Mouse (Mus musculus) midbrain, embryonic 11.5 days (tissue): ENCODE results near the gene Sypl. TPM values are rescaled to one million over a fixed set of nuclear protein-coding genes. Genes with fewer than 3 reads are reported as not detected.
A peak's percentile ranks its signal among the peaks of the same experiment; 100 is the strongest.
"Not testable (repeated sequence)": the region's sequence is repeated elsewhere in the genome, so short reads cannot be mapped to it uniquely, and the experiment has no call there.

Experiments used
- ATAC-seq: fragments of 200-750 bp; cut with Nextera tagmentation; 2 replicates; pipeline ENCODE4 v1.8.0; 2017; ENCODE audit warnings: moderate TSS enrichment, moderate library complexity; ENCODE audit not compliant: low FRiP score
- DNase-seq: peaks from one replicate; pipeline ENCODE4 v3.0.0; 2015; ENCODE audit warnings: low spot score; ENCODE audit errors: missing footprints
- H3K27ac ChIP-seq: fragments of 300-500 bp; sonication (generic); 2 replicates; pipeline ENCODE4 v1.5.1; 2014; ENCODE audit warnings: low read depth, low read length
- H3K27me3 ChIP-seq: fragments of 300-500 bp; sonication (generic); 2 replicates; pipeline ENCODE4 v1.6.1; 2014; ENCODE audit warnings: mild to moderate bottlenecking, low read length, moderate library complexity, mixed read lengths; ENCODE audit not compliant: control insufficient read depth, insufficient read depth
- H3K36me3 ChIP-seq: fragments of 300-500 bp; sonication (generic); 2 replicates; pipeline ENCODE4 v1.6.1; 2014; ENCODE audit warnings: mild to moderate bottlenecking, low read length, moderate library complexity, mixed read lengths; ENCODE audit not compliant: control insufficient read depth, insufficient read depth
- H3K4me1 ChIP-seq: fragments of 300-500 bp; sonication (generic); 2 replicates; pipeline ENCODE4 v1.6.1; 2014; ENCODE audit warnings: low read length; ENCODE audit not compliant: control insufficient read depth, insufficient read depth
- H3K4me2 ChIP-seq: fragments of 300-500 bp; sonication (generic); 2 replicates; pipeline ENCODE4 v1.6.1; 2014; ENCODE audit warnings: mild to moderate bottlenecking, moderate library complexity
- H3K4me3 ChIP-seq: fragments of 300-500 bp; sonication (generic); 2 replicates; pipeline ENCODE4 v1.5.1; 2014; ENCODE audit warnings: low read depth, low read length
- H3K9ac ChIP-seq: fragments of 300-500 bp; sonication (generic); 2 replicates; pipeline ENCODE4 v1.6.1; 2014; ENCODE audit warnings: low read length
- H3K9me3 ChIP-seq: fragments of 300-500 bp; sonication (generic); 2 replicates; pipeline ENCODE4 v1.6.1; 2016; ENCODE audit warnings: low read length; ENCODE audit not compliant: control insufficient read depth
- WGBS: fragments of 180-500 bp; shearing (Covaris S2); extraction: QIAGEN DNeasy Blood & Tissue Kit; methylation state at CpG from one replicate; pipeline ENCODE4 v1.1.7; 2014; 5-methylcytosine and 5-hydroxymethylcytosine counted together
- polyA plus RNA-seq: library from polyadenylated mRNA; unstranded; fragments of >200 nt; fragmentation: Nextera tagmentation; extraction: Ambion mirVana; gene quantifications from 2 replicates; pipeline ENCODE4 v1.2.1, GENCODE M21; 2014

The Sypl gene
- polyA plus RNA-seq, 1 experiment from 2014 or later = 45.3 TPM

DNA sequence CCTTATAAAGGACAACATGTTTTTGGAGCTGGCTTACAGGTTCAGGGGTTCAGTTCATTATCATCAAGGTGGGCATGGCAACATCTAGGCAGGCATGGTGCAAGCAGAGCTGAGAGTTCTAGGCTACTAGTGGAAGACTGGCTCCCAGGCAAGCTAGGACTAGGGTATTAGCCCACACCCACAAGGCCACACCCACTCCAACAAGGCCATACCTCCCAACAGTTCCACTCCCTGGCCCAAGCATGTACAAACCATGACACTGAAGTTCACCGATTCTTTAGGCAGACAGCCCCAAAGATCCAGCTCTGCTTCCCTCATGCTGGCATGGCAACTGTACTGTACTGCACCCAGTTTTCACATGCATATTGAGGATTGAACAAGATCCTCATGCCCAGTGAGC, 29.4 kb downstream of the Sypl start:
- DNase-seq (no peak), ATAC-seq (no peak)
- no peaks in the 10 kb centered on the region for H3K9me3 ChIP-seq
- H3K4me3 ChIP-seq = no peak overlapping the region
- H3K4me1 ChIP-seq = no peaks in the 10 kb centered on the region
- no peaks in the 10 kb centered on the region for H3K27me3 ChIP-seq
- H3K4me2 ChIP-seq = no peak overlapping the region
- H3K36me3 ChIP-seq = no peaks in the 10 kb centered on the region
- no peak overlapping the region for H3K27ac ChIP-seq
- 95% methylated on average over 1 of the region's 1 CpGs for WGBS
- H3K9ac ChIP-seq = no peak overlapping the region

DNA sequence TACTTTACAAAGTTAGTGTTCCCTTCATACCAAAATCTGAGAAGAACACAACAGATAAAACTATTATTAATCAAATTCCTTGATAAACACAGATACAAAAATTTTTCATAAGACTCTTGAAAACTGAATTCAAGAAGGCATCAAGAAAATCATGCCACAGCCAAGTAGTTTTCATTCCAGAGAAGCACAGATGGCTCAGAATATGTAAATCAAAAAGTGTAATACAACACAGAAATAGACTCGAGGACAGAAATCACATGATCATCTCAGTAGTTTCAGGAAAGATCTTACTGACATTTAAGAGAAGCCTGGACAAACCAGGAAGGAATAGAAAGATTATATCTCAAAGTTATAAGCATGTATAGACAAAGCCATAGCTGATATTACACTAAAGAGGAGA, 32.6 kb downstream of the Sypl start:
- no peaks in the 10 kb centered on the region for H3K36me3 ChIP-seq
- H3K27me3 ChIP-seq = no peaks in the 10 kb centered on the region
- DNase-seq (no peak), ATAC-seq (no peak)
- no peak overlapping the region for H3K4me2 ChIP-seq
- H3K27ac ChIP-seq = no peak overlapping the region
- H3K9ac ChIP-seq = no peak overlapping the region
- WGBS = 79% methylated on average over 1 of the region's 1 CpGs
- no peaks in the 10 kb centered on the region for H3K4me1 ChIP-seq
- H3K9me3 ChIP-seq = no peaks in the 10 kb centered on the region
- no peak overlapping the region for H3K4me3 ChIP-seq

DNA sequence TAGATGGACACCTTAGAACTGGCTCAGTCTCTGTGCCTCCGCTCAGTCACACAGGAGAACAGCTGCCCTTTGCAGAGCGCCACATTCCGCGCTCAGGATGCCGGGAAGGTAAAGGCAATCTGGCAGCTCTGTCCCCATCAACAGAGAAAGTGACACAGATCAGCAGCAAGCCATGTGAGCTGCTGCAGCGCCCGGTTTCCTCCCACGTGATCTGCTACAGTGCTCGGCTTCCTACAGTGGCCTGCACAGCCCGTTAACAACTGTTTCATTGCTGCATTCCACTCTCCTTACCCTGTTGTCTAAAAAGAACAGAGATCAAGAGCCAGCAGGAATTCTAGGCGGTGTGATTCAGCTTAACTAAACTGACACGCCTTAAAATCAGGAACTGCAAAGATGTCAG, 36.0 kb downstream of the Sypl start:
- WGBS = 77% methylated on average over 12 of the region's 12 CpGs
- H3K4me2 ChIP-seq = no peak overlapping the region

DNA sequence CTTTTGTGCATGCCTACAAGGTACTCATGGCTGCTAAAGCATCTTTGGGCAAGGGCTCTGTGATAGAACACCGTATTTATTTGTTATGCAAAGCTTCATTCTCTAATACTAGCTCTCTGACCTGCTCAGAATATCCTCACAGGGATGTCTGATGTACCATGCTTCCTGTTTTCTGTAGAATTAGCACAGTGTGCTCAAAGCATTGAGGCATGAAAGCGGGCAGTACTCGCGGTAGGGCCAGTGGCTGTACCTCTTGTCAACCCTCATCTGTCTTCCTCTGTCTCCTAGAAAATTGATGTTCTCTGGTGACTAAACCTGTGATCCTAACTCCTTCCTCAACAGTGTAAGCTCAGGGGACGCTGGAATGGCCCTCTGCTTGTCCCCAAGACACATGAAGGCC, 40.4 kb downstream of the Sypl start:
- no peak overlapping the region for H3K27ac ChIP-seq
- H3K4me3 ChIP-seq = no peak overlapping the region
- no peaks in the 10 kb centered on the region for H3K36me3 ChIP-seq
- no peaks in the 10 kb centered on the region for H3K9me3 ChIP-seq
- no peaks in the 10 kb centered on the region for H3K27me3 ChIP-seq
- H3K9ac ChIP-seq = no peak overlapping the region
- ATAC-seq (no peak), DNase-seq (no peak)
- WGBS = 85% methylated on average over 5 of the region's 5 CpGs
- H3K4me1 ChIP-seq = no peaks in the 10 kb centered on the region
- no peak overlapping the region for H3K4me2 ChIP-seq

More for the DNA sequence above, 36.0 kb downstream of the Sypl start:
- Histone ChIP-seq H3K9me3 (no peaks in the 10 kb centered on the region), H3K9ac (no peak overlapping the region), H3K4me3 (no peak overlapping the region), H3K36me3 (no peaks in the 10 kb centered on the region), H3K27ac (no peak overlapping the region), H3K27me3 (no peaks in the 10 kb centered on the region), H3K4me1 (no peaks in the 10 kb centered on the region)
- ATAC-seq (no peak), DNase-seq (no peak)

DNA sequence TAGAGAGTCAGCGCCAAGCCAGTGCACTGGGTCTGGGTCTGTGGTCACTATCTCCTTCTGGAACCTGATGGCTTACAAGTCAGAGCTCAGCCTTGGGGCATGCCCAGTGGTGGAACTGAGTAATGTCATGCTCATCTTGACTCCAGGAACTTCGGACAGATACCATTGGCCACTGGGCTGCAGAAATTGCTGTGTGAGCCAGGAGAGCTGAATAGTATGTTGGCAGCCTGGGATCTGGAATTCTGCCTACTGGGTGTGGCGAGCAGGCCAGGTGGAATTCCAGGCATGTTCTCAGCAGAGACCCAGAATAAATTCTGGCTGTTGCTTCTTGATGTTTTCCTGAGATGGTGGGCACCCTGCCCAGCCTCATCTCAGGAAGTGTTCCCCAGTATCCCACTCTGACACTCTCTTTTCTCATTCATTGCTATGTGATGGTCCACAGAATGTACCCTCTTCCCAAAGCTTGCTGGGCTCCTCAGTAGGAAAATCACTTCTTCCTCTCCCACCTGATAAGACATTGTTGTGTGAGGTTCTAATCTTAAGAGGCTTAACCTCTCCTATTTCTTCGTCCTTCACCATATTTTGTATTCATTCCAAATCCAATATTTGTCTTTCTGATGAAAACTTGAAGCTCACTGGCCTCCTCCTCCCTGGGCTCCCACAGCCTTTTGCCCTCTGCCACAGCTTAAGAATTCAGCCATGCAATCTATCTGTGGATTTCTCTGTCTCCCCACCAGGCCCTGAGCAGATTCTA, 41.6 kb downstream of the Sypl start:
- ATAC-seq = no peak
- Histone ChIP-seq H3K36me3 (no peaks in the 10 kb centered on the region), H3K9me3 (no peaks in the 10 kb centered on the region), H3K4me2 (no peak overlapping the region), H3K9ac (no peak overlapping the region), H3K4me1 (no peaks in the 10 kb centered on the region), H3K27ac (no peak overlapping the region), H3K4me3 (no peak overlapping the region), H3K27me3 (no peaks in the 10 kb centered on the region)
- no peak for DNase-seq
- 74% methylated on average over 4 of the region's 4 CpGs for WGBS

DNA sequence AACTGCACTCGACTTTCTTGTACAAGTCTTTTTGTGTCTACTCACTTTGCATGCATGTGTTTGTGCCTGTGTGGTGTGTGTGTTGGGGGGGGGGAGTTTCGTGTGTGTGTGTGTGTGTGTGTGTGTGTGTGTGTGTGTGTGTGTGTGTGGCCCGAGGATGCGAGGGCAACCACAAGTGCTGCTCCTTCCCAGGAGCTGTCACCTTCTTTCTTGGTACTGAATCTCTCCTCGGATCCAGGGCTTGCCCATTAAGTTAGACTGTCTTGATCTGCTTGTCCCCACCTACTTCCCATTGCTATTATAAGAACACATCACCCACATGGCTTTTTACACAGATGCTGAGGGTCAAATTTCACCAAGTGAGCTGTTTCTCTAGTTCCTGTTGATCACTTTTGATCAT, 45.1 kb downstream of the Sypl start:
- DNase-seq (no peak), ATAC-seq (no peak)
- Histone ChIP-seq H3K4me3 (no peak overlapping the region), H3K36me3 (no peaks in the 10 kb centered on the region), H3K27me3 (no peaks in the 10 kb centered on the region), H3K4me1 (no peaks in the 10 kb centered on the region), H3K9ac (no peak overlapping the region), H3K9me3 (no peaks in the 10 kb centered on the region), H3K4me2 (no peak overlapping the region), H3K27ac (no peak overlapping the region)
- WGBS = 79% methylated on average over 5 of the region's 5 CpGs

DNA sequence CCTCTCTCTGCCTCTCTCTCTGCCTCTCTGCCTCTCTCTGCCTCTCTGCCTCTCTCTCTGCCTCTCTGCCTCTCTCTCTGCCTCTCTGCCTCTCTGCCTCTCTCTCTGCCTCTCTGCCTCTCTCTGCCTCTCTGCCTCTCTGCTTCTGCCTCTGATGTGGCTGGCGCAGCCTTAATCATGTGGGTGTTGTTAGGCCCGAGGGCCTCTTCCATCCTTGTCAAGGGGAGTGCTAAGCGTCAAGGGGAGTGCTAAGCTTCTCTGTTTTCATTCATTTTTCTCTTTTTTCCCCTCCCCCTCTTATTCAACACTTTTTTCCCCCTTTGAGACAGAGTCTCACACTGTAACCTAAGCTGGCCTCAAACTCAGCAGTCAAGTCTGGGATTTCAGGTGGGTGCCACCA, 46.1 kb downstream of the Sypl start:
- WGBS = 47% methylated on average over 3 of the region's 3 CpGs
- not testable (repeated sequence) for H3K27ac ChIP-seq, H3K4me2 ChIP-seq, H3K27me3 ChIP-seq, H3K36me3 ChIP-seq, H3K4me3 ChIP-seq, H3K9ac ChIP-seq, H3K4me1 ChIP-seq, ATAC-seq, DNase-seq, H3K9me3 ChIP-seq

DNA sequence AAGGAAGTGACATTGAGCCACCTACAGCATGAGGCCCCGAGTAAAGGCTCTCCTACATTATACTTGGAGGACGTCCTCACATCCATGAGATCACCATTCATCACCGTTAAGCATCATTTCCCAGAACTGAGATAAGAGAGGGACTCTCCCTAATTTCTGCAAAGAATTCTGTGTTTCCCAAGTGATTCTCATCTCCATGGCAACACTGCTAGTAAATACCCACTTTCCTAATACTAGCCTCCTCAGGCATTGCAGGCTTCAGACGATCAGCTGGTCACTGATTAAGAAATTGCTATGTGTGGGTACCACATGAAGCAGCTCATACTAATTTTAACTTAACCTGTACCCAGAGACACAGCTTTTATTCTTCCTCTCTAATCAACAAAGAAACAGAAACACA, 46.7 kb downstream of the Sypl start:
- Histone ChIP-seq H3K27me3 (no peaks in the 10 kb centered on the region), H3K4me1 (no peaks in the 10 kb centered on the region), H3K4me2 (no peak overlapping the region), H3K4me3 (no peak overlapping the region), H3K27ac (no peak overlapping the region), H3K9me3 (no peaks in the 10 kb centered on the region), H3K9ac (no peak overlapping the region), H3K36me3 (no peaks in the 10 kb centered on the region)
- no peak for ATAC-seq
- no peak for DNase-seq
- WGBS = 72% methylated on average over 4 of the region's 4 CpGs

DNA sequence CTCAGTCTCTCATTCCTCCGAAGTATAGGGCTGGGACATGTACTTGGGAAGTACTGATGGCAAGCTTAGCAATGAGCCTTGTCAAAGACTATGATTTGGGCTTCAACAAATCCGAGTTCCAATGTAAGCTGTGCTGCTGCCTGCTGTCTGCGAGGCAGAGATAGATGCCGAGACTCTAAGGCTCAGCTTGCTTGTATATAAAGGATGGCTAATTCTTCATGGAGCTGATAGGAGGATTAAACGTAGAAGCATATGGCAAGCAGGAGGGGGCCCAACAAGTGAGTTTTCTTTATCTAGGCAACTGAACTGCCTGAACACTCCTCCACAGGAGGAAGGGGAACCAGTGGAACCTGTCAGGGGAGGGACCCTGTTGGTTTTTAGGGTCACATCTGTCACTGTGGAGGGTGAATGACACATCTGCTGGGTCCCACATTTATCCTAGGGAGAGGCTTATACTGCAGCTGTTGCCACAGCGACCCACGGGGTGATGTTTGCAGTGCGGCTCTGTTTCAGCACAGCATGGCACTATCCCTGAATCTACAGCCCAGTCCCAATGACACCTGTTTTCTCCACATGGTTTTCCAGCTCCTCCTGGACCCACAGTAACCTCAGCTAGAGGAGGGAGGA, 49.8 kb downstream of the Sypl start:
- WGBS = 65% methylated on average over 8 of the region's 8 CpGs
- no peak overlapping the region for H3K4me2 ChIP-seq
- H3K27me3 ChIP-seq = no peaks in the 10 kb centered on the region
- H3K9ac ChIP-seq = no peak overlapping the region
- H3K27ac ChIP-seq = no peak overlapping the region
- ATAC-seq = peak; percentile 52; the same call in 1 of the 2 replicates
- no peaks in the 10 kb centered on the region for H3K36me3 ChIP-seq
- no peaks in the 10 kb centered on the region for H3K9me3 ChIP-seq
- no peaks in the 10 kb centered on the region for H3K4me1 ChIP-seq
- DNase-seq = no peak
- H3K4me3 ChIP-seq = no peak overlapping the region
